Mouse (Mus musculus) bone marrow, adult 2 months (tissue): Measurements from ENCODE around the gene Qpct. TPM values are rescaled to one million over a fixed set of nuclear protein-coding genes. Genes with fewer than 3 reads are reported as not detected.

ENCODE experiments used
- H3K27ac ChIP-seq: fragments of 200-500 bp; 2 replicates; pipeline ENCODE4 v1.5.1; 2012; ENCODE audit warnings: low read depth, mild to moderate bottlenecking, control low read depth, inconsistent platforms, low read length; ENCODE audit not compliant: control insufficient read depth, poor library complexity, insufficient read depth
- H3K4me1 ChIP-seq: fragments of 200-500 bp; 2 replicates; pipeline ENCODE4 v1.6.1; 2011; ENCODE audit warnings: low read length; ENCODE audit not compliant: control insufficient read depth, insufficient read depth
- H3K4me3 ChIP-seq: fragments of 200-500 bp; replicated peaks from 2 replicates; pipeline ENCODE3; 2011; ENCODE audit warnings: mild to moderate bottlenecking, low read depth, low read length, control low read depth; ENCODE audit not compliant: control insufficient read depth
- CTCF ChIP-seq: fragments of 200-500 bp; IDR thresholded peaks from 2 replicates; pipeline ENCODE4 v1.5.1; 2011; ENCODE audit warnings: low read length, control low read depth; ENCODE audit not compliant: control insufficient read depth, insufficient read depth
- POLR2A ChIP-seq: fragments of 200-500 bp; IDR thresholded peaks from 2 replicates; pipeline ENCODE4 v1.6.1; 2011; ENCODE audit warnings: low read depth, mild to moderate bottlenecking, control low read depth, low read length, borderline replicate concordance; ENCODE audit not compliant: control insufficient read depth
- WGBS: fragments of 180-500 bp; shearing (Covaris S2); methylation state at CpG from one replicate; pipeline ENCODE4 v1.1.7; 2018; 5-methylcytosine and 5-hydroxymethylcytosine counted together
- polyA plus RNA-seq: library from polyadenylated mRNA; stranded (reverse); fragments of >200 nt; gene quantifications from 2 replicates; pipeline ENCODE4 v1.2.4, GENCODE M21; 2011; ENCODE audit warnings: low replicate concordance; ENCODE audit not compliant: missing spikeins, insufficient read depth, insufficient read length

The Qpct gene
- polyA plus RNA-seq, 1 experiment, result 1.7 TPM

DNA sequence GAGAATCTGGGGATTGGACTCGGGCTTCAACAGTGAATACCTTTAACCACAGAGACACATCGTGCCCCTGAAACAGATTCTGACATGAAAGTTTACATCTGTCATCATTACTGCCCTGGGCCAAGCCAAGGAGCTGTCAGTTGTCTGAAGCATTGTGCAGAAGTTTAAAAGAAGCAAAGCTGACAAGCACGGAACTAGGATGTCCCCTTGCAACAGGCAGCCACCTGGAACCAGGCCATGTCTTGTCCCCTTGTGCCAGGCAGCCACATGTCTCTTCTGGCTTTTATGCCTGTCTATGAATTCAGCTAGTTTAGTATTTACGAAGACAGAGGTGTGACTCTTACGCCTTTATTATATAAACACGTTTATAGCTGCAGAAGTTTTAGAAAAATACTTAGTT lies 6.6 kb downstream of the Qpct start:
- TF ChIP-seq CTCF (no peak), POLR2A (no peak)
- Histone ChIP-seq H3K4me3 (no peak overlapping the region), H3K27ac (no peak overlapping the region), H3K4me1 (no peaks in the 10 kb centered on the region)
- WGBS, result 75% methylated on average over 6 of the region's 6 CpGs

DNA sequence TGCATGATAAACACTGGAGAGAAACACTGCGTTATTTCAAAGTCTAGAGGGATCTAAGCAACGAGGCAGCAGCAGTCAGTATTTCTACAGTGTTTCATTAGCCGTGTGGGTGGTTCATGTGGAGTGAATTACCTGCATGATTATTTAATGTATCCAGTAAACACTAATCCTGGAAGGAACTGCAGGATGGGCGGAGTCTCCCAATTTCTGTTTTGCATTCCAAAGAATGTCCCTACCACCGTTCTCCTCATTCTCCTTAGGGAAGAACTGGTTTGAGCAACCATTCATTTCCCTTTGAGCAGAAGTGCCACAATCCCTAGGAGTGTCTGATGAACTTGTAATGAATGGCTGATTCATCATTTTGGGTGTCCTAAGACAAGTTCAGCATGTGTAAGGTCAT lies 8.5 kb downstream of the Qpct start:
- H3K4me3 ChIP-seq, result no peak overlapping the region
- no peak overlapping the region for H3K27ac ChIP-seq
- TF ChIP-seq CTCF, result no peak
- no peak for TF ChIP-seq POLR2A
- WGBS, result 85% methylated on average over 5 of the region's 5 CpGs
- H3K4me1 ChIP-seq, result no peaks in the 10 kb centered on the region

DNA sequence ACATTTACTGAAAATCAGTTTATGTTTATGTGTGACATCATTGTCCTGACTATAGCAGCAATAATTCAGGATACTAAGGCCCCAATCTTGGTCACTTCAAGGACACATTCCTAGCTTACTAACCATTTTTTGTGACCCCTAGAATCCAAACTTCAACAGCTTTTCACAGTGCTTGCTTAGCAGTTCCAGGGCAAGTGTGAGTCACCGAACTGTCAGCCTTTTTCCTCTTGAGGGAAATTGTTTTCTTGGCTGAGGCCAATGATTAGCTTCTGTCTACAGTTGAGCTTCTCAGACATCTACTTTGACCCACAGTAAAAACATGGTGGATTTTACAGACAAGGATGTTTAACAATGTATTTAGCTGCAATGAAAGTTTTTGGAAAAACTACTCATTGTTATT lies 12.5 kb downstream of the Qpct start:
- TF ChIP-seq POLR2A (no peak), CTCF (no peak)
- 77% methylated on average over 1 of the region's 1 CpGs for WGBS
- Histone ChIP-seq H3K4me3 (no peak overlapping the region), H3K4me1 (no peaks in the 10 kb centered on the region), H3K27ac (no peak overlapping the region)

DNA sequence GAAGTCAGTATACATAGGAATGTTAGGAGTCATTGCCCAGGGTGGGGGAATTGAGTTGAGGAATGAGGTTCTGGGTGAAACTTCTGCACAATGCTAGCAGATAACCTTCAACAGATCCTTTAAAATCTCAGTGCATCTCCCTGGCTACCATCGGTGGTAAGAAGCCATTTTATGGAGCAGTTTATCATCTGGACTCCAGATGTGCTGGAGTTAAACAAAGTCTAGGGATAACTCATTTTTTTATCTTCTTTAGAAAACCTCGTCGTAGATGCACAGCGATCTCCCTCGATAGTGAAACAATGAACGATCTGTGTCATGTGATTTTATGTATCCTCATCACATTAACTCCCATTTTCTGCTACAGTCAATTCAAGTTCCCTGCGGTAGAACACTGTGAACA lies 16.9 kb downstream of the Qpct start:
- no peak overlapping the region for H3K27ac ChIP-seq
- TF ChIP-seq POLR2A (no peak), CTCF (no peak)
- no peak overlapping the region for H3K4me3 ChIP-seq
- H3K4me1 ChIP-seq, result no peaks in the 10 kb centered on the region
- 87% methylated on average over 7 of the region's 7 CpGs for WGBS

DNA sequence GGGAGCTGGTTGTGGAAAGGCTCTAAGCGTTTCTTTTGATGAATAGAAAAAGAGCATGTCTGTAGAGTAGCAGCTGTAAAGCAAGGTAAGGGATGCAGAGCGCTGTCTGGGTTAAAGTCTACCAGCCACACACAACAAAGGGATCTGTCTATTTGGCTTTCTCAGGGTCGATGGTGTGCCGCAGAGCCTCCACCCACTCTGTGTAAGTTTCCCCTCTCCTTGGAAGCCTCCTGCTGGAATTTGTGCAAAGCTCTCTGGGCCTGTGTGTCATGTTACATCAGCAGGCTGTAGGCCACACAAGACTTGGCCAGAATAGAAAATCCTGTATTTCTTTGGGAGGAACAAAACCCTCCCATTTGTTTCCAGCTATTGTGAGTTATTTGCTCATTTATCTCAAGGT lies 17.3 kb downstream of the Qpct start:
- Histone ChIP-seq H3K27ac (no peak overlapping the region), H3K4me3 (no peak overlapping the region), H3K4me1 (no peaks in the 10 kb centered on the region)
- TF ChIP-seq CTCF (no peak), POLR2A (no peak)
- WGBS, result 78% methylated on average over 4 of the region's 4 CpGs

DNA sequence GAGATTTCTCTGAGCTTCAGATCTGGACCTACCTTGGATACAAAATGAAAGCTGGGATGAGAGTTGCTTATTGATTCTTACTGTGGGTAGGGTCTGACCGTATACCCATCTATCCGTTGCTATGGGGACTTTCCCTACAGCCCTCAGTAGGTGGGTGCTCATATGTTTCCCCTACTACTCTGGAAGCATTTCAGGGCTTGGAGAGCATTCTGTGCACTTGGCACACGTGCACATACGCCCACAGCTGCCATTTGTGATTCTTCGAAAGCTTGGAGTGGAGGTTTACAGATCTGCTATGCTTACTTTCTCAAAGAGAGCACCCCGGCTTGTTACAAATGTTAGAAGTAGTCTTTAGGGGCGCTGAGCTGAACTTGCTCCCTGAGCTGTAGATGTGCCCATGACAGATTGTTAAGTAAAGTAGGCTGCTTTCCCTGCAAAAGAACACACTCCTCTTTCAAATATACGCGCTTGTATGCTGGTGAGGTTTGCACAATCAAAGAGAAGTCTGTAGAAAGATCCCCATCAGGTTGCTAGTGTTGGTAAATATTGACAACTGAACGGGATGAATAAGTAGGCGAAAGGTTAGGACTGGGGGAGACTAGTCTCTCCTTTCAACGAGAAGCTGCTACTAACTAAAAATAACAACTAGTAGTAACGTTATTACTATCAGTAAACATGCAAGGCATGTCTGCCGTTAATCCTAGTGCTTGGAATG lies 18.2 kb downstream of the Qpct start:
- H3K4me1 ChIP-seq, result no peaks in the 10 kb centered on the region
- H3K4me3 ChIP-seq, result no peak overlapping the region
- no peak overlapping the region for H3K27ac ChIP-seq
- 82% methylated on average over 14 of the region's 14 CpGs for WGBS
- TF ChIP-seq POLR2A (no peak), CTCF (no peak)

DNA sequence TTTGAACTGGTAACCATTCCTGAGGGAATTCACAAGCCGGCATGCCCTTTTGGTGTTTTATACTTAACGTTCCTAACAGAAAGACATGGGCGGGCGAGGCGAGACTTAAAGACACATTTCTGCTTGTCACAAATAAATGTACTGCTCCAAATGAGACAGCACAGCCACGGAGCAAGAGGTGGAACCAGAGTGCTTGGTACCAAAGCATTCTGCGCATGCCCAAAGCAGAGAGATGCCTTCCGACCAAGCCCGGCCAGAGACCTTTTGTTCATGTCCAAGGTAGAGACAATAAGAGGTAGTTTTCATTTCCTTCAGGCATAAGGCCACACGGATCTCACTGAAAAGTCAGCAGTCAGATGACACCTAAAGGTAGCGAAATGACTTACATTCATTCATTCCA lies 20.2 kb downstream of the Qpct start:
- Histone ChIP-seq H3K4me1 (no peaks in the 10 kb centered on the region), H3K27ac (no peak overlapping the region), H3K4me3 (no peak overlapping the region)
- 83% methylated on average over 11 of the region's 11 CpGs for WGBS
- TF ChIP-seq POLR2A, result no peak
- TF ChIP-seq CTCF, result no peak

DNA sequence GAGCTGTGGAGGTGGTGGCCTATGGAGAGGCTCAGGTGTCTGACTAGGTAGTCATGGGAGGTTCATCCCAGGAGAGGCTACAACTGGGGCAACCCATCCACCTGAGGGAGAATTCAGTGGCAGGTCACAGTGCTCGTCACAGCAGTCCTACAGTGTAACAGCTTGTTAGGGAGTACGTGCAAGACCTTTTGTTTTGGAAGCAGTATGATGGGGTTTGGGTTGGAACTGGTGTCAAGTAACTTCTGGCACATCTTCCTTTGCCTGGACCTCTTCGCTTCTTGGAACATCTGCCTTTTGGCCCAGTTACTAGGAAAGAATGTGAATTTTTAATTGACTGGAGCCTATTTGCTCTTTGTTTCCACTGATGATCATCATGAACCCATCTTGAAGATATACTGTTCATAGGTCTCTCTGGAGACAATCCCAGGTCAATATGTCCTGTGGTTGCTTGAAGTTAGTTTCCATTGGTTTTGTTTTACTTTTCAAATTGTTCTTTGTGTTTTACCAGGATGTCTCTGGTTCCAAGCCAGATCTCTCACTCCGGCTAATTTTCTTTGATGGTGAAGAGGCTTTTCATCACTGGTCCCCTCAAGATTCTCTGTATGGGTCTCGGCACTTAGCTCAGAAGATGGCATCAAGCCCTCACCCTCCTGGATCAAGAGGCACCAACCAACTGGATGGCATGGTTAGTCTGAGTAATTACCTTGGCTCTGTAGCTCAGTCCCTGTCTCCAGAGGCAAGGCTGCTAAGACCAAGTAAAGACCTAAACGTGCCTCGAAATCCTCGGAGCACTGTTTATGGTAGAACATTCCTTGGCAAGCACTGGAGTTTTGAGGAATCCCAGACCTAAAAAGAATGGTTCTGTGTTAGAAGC lies 25.5 kb downstream of the Qpct start:
- 79% methylated on average over 8 of the region's 8 CpGs for WGBS
- H3K27ac ChIP-seq, result no peak overlapping the region
- no peak overlapping the region for H3K4me3 ChIP-seq
- no peak for TF ChIP-seq CTCF
- no peak for TF ChIP-seq POLR2A
- H3K4me1 ChIP-seq, result no peaks in the 10 kb centered on the region

DNA sequence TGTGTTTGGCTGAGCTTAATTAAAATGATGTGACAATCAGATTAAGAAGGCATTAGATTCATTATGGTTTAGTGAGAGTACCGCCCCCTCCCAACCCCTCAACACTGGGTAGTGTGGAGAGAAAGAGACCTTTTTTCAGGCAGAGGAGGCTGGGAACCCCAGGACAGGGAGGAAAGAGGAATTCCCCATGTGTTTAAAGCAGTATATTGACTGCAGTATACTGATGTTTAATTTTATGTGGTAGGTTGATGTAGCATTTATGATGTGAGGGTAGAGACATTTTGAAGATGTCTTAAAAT lies 26.1 kb downstream of the Qpct start:
- WGBS, result 79% methylated on average over 1 of the region's 1 CpGs
- Histone ChIP-seq H3K27ac (no peak overlapping the region), H3K4me3 (no peak overlapping the region), H3K4me1 (no peaks in the 10 kb centered on the region)
- TF ChIP-seq CTCF (no peak), POLR2A (no peak)
